ENCODE assay signal across 37 mouse cellular contexts in genomic region chr6:146898709-146899108, GRCm38 (mm10). TPM values are rescaled to one million over a fixed set of nuclear protein-coding genes. Genes with fewer than 3 reads are reported as not detected.
DNase-seq lines count a peak whose midpoint lies in the region; ATAC-seq and TF ChIP-seq lines count a peak whose summit lies in the region.
"Had no signal": no experiment of that assay in that cellular context is flagged by ENCODE, and none has a peak within 500 bp of the region (broad histone marks: within the 10 kb centered on the region; RNA-seq: fewer than 3 reads in every experiment).

No protein-coding gene starts in this region.

- H3K36me3 ChIP-seq in kidney, adult 2 months (ENCODE audit: control insufficient read depth, insufficient read depth, low read length), result no peaks in the 10 kb centered on the region
- H3K36me3 ChIP-seq in kidney, postnatal 0 days (ENCODE audit: insufficient read depth, low read length), result no peaks in the 10 kb centered on the region
- H3K36me3 ChIP-seq: embryonic facial prominence, embryonic 13.5 days; G1E; neural tube, embryonic 15.5 days had no signal

- intact Hi-C loops in gastrocnemius, adult 2 months (cut with DNase I), result no loop called here

- TF ChIP-seq POLR2A in kidney, adult 2 months (IDR thresholded peaks at IDR 0.05; ENCODE audit: low read depth, low read length), result no peak

- no peak for ATAC-seq in kidney, postnatal 0 days (replicated peaks; ENCODE audit: low FRiP score, low read depth)
- ATAC-seq: forebrain, postnatal 0 days; hindbrain, embryonic 16.5 days had no signal

- peak overlapping the region; percentile 76; the same call in 1 of the 2 replicates for H3K27ac ChIP-seq in gastrocnemius, adult 2 months
- H3K27ac ChIP-seq in kidney, adult 2 months (ENCODE audit: insufficient read depth, low read depth, low read length), result peak overlapping the region; percentile 92
- peak overlapping the region; percentile 47; the same call in 1 of the 2 replicates for H3K27ac ChIP-seq in kidney, postnatal 0 days
- H3K27ac ChIP-seq: embryonic facial prominence, embryonic 13.5 days; liver, embryonic 14.5 days; neural tube, embryonic 15.5 days had no signal

- 61% methylated on average over 6 of the region's 6 CpGs for WGBS in kidney, adult 2 months
- 78% methylated on average over 6 of the region's 6 CpGs for WGBS in kidney, postnatal 0 days

- no peak overlapping the region for H3K4me2 ChIP-seq in kidney, postnatal 0 days (ENCODE audit: low read length)
- H3K4me2 ChIP-seq: embryonic facial prominence, embryonic 13.5 days; neural tube, embryonic 15.5 days had no signal

- H3K4me3 ChIP-seq in gastrocnemius, adult 2 months, result no peak overlapping the region
- H3K4me3 ChIP-seq in kidney, adult 2 months (ENCODE audit: insufficient read depth, low read depth, low read length), result no peak overlapping the region
- no peak overlapping the region for H3K4me3 ChIP-seq in kidney, postnatal 0 days (replicated peaks; ENCODE audit: low read depth, low read length)
- H3K4me3 ChIP-seq: embryonic facial prominence, embryonic 13.5 days; erythroblast, embryonic 14.5 days; neural tube, embryonic 15.5 days had no signal

- TF ChIP-seq CTCF in gastrocnemius, adult 2 months (IDR thresholded peaks at IDR 0.05), result no peak
- no peak for TF ChIP-seq CTCF in kidney, adult 2 months (conservative IDR thresholded peaks at IDR 0.05; ENCODE audit: insufficient read depth, insufficient read length, low read depth, low read length)
- no peak for TF ChIP-seq CTCF in kidney, postnatal 0 days (IDR thresholded peaks at IDR 0.05; ENCODE audit: low read depth)

- H3K9me3 ChIP-seq in kidney, postnatal 0 days (replicated peaks; ENCODE audit: low read length), result no peaks in the 10 kb centered on the region
- H3K9me3 ChIP-seq: embryonic facial prominence, embryonic 13.5 days; G1E; neural tube, embryonic 15.5 days had no signal

- H3K27me3 ChIP-seq in kidney, adult 2 months (replicated peaks; ENCODE audit: control insufficient read depth, insufficient read depth, low read length), result no peaks in the 10 kb centered on the region
- no peaks in the 10 kb centered on the region for H3K27me3 ChIP-seq in kidney, postnatal 0 days (ENCODE audit: insufficient read depth, low read length)
- H3K27me3 ChIP-seq: embryonic facial prominence, embryonic 13.5 days; neural tube, embryonic 15.5 days had no signal

- peaks cover 28% of the 10 kb centered on the region for H3K4me1 ChIP-seq in kidney, adult 2 months (ENCODE audit: control insufficient read depth, insufficient read depth, low read length)
- peaks cover 15% of the 10 kb centered on the region for H3K4me1 ChIP-seq in kidney, postnatal 0 days (replicated peaks; ENCODE audit: insufficient read depth, low read length)
- H3K4me1 ChIP-seq: neural tube, embryonic 15.5 days had no signal

- no peak for DNase-seq in gastrocnemius, adult 2 months
- DNase-seq in gastrocnemius, postnatal 25 days, result no peak
- peak; percentile 60 for DNase-seq in kidney, adult 2 months
- no peak for DNase-seq in kidney, postnatal 4 days
- DNase-seq in kidney, postnatal 0 days (ENCODE audit: low spot score), result no peak
- no peak for DNase-seq in kidney, adult 8-10 months
- no peak for DNase-seq in lung, postnatal 4 days
- DNase-seq: adrenal gland, postnatal 10 days; cerebellum, adult 8-10 months; embryo, embryonic 11 days; forebrain, postnatal 0 days; gastrocnemius, postnatal 10 days; left cerebral cortex, postnatal 4 days; liver; lung, adult 2 months; lung, postnatal 10 days; midbrain, embryonic 14.5 days; retina, postnatal 1 day; right cerebral cortex, postnatal 14 days; thymus, postnatal 4 days had no signal

- no peak overlapping the region for H3K9ac ChIP-seq in kidney, postnatal 0 days (ENCODE audit: low read depth, low read length)
- H3K9ac ChIP-seq: embryonic facial prominence, embryonic 13.5 days; forebrain, postnatal 0 days; liver, embryonic 14.5 days; neural tube, embryonic 15.5 days had no signal

RNA-seq across cellular contexts. Expression of gene Ppfibp1, which starts 10.4 kb away (rescaled TPM):
- total RNA-seq in gastrocnemius, adult 2 months (2021), result 10 to 100 TPM; 40.3 to 44.8 TPM
- total RNA-seq in gastrocnemius, postnatal 25 days (2021), result 10 to 100 TPM; 32.7 to 33.7 TPM
- 20.6 and 23.4 TPM in 2 replicates for polyA plus RNA-seq in kidney, adult 2 months (2012; rRNA removed)
- polyA plus RNA-seq in kidney, postnatal 0 days (2015; fragmentation: Nextera tagmentation; extraction: Ambion mirVana), result 55.9 and 60.2 TPM in 2 replicates
- polyA plus RNA-seq: erythroblast, embryonic 14.5 days had no signal

RNA-seq across cellular contexts. Expression of gene Smco2, which starts 48.8 kb away (rescaled TPM):
- total RNA-seq in gastrocnemius, adult 2 months (2021), result not detected
- not detected for total RNA-seq in gastrocnemius, postnatal 25 days (2021)
- 0.11 TPM in 1 of 2 replicates, not detected in the other for polyA plus RNA-seq in kidney, adult 2 months (2012; rRNA removed)
- not detected in 2 replicates for polyA plus RNA-seq in kidney, postnatal 0 days (2015; fragmentation: Nextera tagmentation; extraction: Ambion mirVana)
- total RNA-seq: adrenal gland, postnatal 10 days; forebrain, postnatal 0 days; gastrocnemius, postnatal 10 days; granulocyte monocyte progenitor cell, adult 5-6 weeks; layer of hippocampus, adult 8-10 months; layer of hippocampus, postnatal 25 days; left cerebral cortex, postnatal 4 days; monocyte, adult 5-6 weeks had no signal
- polyA plus RNA-seq: embryonic facial prominence, embryonic 13.5 days; erythroblast, embryonic 14.5 days; forebrain, embryonic 11.5 days; forebrain, postnatal 0 days; G1E; hindbrain, embryonic 11.5 days; hindbrain, embryonic 16.5 days; intestine, embryonic 14.5 days; liver, embryonic 14.5 days; midbrain, embryonic 14.5 days; neural tube, embryonic 15.5 days; small intestine, adult 2 months; stomach, embryonic 14.5 days; thymus, postnatal 0 days had no signal

RNA-seq across cellular contexts. Expression of gene 1700034J05Rik, which starts 55.5 kb away (rescaled TPM):
- not detected for total RNA-seq in gastrocnemius, adult 2 months (2021)
- not detected for total RNA-seq in gastrocnemius, postnatal 25 days (2021)
- polyA plus RNA-seq in kidney, adult 2 months (2012; rRNA removed), result 0.07 TPM in 1 of 2 replicates, not detected in the other
- 0.09 TPM in 1 of 2 replicates, not detected in the other for polyA plus RNA-seq in kidney, postnatal 0 days (2015; fragmentation: Nextera tagmentation; extraction: Ambion mirVana)
- total RNA-seq: adrenal gland, postnatal 10 days; forebrain, postnatal 0 days; gastrocnemius, postnatal 10 days; granulocyte monocyte progenitor cell, adult 5-6 weeks; heart, postnatal 25 days; layer of hippocampus, adult 8-10 months; layer of hippocampus, postnatal 25 days; left cerebral cortex, postnatal 4 days had no signal
- polyA plus RNA-seq: erythroblast, embryonic 14.5 days; forebrain, postnatal 0 days; G1E; liver, embryonic 14.5 days; lung, adult 2 months; midbrain, embryonic 14.5 days; neural tube, embryonic 15.5 days; small intestine, adult 2 months; thymus, postnatal 0 days had no signal
